Mouse (Mus musculus) liver, embryonic 14.5 days (tissue): ENCODE results near the gene Myo18b. TPM values are rescaled to one million over a fixed set of nuclear protein-coding genes. Genes with fewer than 3 reads are reported as not detected.

Experiments used
- ATAC-seq: fragments of 200-750 bp; cut with Nextera tagmentation; 2 replicates; pipeline ENCODE4 v1.8.0; 2017; ENCODE audit warnings: moderate number of reproducible peaks, mild to moderate bottlenecking, moderate library complexity; ENCODE audit not compliant: insufficient read depth
- DNase-seq, 3 experiments: peaks; one replicate each; pipeline ENCODE4 v3.0.0-alpha.2; 2012 to 2013; ENCODE audit warnings: low read depth in 3 of 3, low spot score in 3 of 3
- H3K27ac ChIP-seq: fragments of 300-500 bp; sonication (generic); 2 replicates; pipeline ENCODE4 v1.5.1; 2014; ENCODE audit warnings: moderate library complexity, mild to moderate bottlenecking, control low read depth, inconsistent platforms
- H3K27me3 ChIP-seq: fragments of 300-500 bp; sonication (generic); 2 replicates; pipeline ENCODE4 v1.6.1; 2014; ENCODE audit warnings: mild to moderate bottlenecking, low read length, moderate library complexity; ENCODE audit not compliant: control insufficient read depth, insufficient read depth
- H3K36me3 ChIP-seq: fragments of 300-500 bp; sonication (generic); replicated peaks from 2 replicates; pipeline ENCODE4 v1.6.1; 2014; ENCODE audit warnings: low read depth; ENCODE audit not compliant: control insufficient read depth, insufficient read depth
- H3K4me1 ChIP-seq, 2 experiments: fragments of 200-500 bp in 1 of 2; fragments of 300-500 bp in 1 of 2; sonication (generic) in 1 of 2; replicated peaks; 2 replicates each; pipeline ENCODE4 v1.6.1; 2012 to 2014; ENCODE audit warnings: antibody characterized with exemption in 1 of 2, inconsistent platforms in 1 of 2, low read length in 1 of 2; ENCODE audit not compliant: control insufficient read depth in 2 of 2, insufficient read depth in 2 of 2
- H3K4me2 ChIP-seq: fragments of 300-500 bp; sonication (generic); 2 replicates; pipeline ENCODE4 v1.6.1; 2014; ENCODE audit warnings: low read depth, mild to moderate bottlenecking, control low read depth, moderate library complexity
- H3K4me3 ChIP-seq, 2 experiments: fragments of 200-500 bp in 1 of 2; fragments of 300-500 bp in 1 of 2; sonication (generic) in 1 of 2; 2 replicates each; pipeline ENCODE4 v1.5.1; 2012 to 2014; ENCODE audit warnings: low read depth in 2 of 2, low read length in 2 of 2, mild to moderate bottlenecking in 2 of 2, control low read depth in 1 of 2, inconsistent platforms in 1 of 2, moderate library complexity in 1 of 2; ENCODE audit not compliant: insufficient read depth in 1 of 2
- H3K9ac ChIP-seq: fragments of 300-500 bp; sonication (generic); replicated peaks from 2 replicates; pipeline ENCODE4 v1.6.1; 2014; ENCODE audit warnings: mild to moderate bottlenecking, control low read depth, moderate library complexity
- H3K9me3 ChIP-seq: fragments of 300-500 bp; sonication (generic); 2 replicates; pipeline ENCODE4 v1.6.1; 2016; ENCODE audit warnings: low read length, mixed read lengths; ENCODE audit not compliant: control insufficient read depth
- CTCF ChIP-seq: IDR thresholded peaks from 2 replicates; pipeline ENCODE4 v1.5.1; 2016; ENCODE audit warnings: antibody characterized with exemption, low read depth, control low read depth
- EP300 ChIP-seq: IDR thresholded peaks from 2 replicates; pipeline ENCODE4 v1.6.1; 2016; ENCODE audit warnings: antibody characterized with exemption, low read depth
- WGBS: fragments of 180-500 bp; shearing (Covaris S2); extraction: QIAGEN DNeasy Blood & Tissue Kit; methylation state at CpG from one replicate; pipeline ENCODE4 v1.1.7; 2014; ENCODE audit not compliant: insufficient replicate concordance; 5-methylcytosine and 5-hydroxymethylcytosine counted together
- polyA plus RNA-seq, 2 experiments: library from polyadenylated mRNA; depleted of rRNA in 1 of 2; stranded (reverse) in 1 of 2; unstranded in 1 of 2; fragments of >200 nt; fragmentation: Nextera tagmentation in 1 of 2; extraction: Ambion mirVana in 1 of 2; gene quantifications; 2 replicates each; pipeline versions ENCODE4 v1.2.1 to v1.2.3; 2012 to 2014

Gene Myo18b
- polyA plus RNA-seq, 2 experiments: 0.02 TPM; not detected in 1

DNA sequence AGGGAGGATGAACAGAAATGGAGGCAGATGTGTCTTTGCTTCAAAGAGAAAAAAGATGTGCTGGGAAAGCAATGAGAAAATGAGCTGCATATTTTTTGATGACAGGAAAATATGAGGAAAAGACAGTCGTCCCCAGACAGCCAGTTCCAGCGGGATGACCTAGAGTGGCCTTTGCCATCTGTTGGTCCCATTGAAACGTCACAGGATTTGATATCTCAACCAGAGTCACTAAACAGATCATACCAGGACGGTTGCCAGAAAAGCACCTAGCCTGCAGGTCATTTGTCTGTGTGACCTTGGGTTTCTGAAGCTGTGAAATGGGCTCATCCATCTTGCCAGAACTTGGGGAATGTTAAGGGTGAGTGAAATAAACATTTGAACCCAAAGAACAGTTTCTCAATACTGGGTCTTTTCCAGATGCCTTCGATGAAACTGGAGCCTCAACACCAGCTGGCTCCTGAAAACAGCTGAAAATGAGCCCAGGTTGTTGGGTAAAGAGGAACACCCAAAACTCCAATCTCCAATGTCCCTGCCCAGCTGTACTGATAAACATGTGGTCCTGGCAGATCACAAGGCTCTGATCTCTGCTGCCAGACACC lies 2.6 kb downstream of the Myo18b start:
- Histone ChIP-seq H3K4me2 (no peak overlapping the region), H3K9ac (no peak overlapping the region), H3K36me3 (no peaks in the 10 kb centered on the region), H3K27me3 (no peaks in the 10 kb centered on the region), H3K27ac (no peak overlapping the region), H3K4me1 (no peaks in the 10 kb centered on the region), H3K9me3 (no peaks in the 10 kb centered on the region), H3K4me3 (no peak overlapping the region)
- 54% methylated on average over 5 of the region's 5 CpGs for WGBS
- DNase-seq (no peak), ATAC-seq (no peak)
- TF ChIP-seq CTCF (no peak), EP300 (no peak)

DNA sequence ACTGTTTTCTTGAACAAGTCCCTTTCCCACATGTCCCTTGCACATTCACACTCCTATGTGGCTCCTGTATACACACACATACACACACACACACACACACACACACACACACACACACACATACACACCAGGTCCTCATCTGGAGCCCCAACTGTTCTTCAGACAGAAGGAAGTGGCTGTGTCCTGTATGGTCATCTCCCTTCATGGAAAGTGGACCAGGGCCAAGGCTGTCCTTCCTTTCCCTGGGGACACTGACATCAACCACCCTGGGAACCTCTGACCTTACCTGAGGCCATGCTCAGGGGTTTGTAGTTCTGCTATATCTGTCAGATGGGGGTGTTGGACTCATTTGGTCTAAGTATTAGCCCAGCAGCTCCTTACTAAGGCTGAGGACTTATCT lies 3.8 kb downstream of the Myo18b start:
- no peak overlapping the region for H3K27ac ChIP-seq
- no peaks in the 10 kb centered on the region for H3K36me3 ChIP-seq
- no peak for TF ChIP-seq EP300
- no peak for TF ChIP-seq CTCF

DNA sequence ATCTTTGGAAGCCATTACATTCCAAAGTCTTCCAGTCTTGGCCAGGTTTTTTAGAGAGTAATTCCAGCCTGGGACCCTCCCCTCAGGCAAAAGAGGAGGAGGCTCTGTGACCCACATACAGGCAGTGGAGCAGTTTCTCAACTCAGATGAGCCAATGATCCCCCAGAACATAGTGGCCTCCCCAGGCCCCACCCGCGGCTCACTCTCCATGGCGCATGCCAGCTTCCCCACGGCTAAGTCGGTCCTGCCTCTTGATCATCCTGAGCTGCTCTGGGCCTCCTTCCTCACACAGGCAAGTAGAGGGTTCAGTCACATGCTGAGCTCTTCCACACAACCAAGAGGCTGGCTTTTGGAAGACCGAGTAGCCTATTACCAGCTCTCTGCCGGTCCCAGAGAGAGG lies 7.5 kb downstream of the Myo18b start:
- no peak for TF ChIP-seq EP300
- no peak for TF ChIP-seq CTCF
- Histone ChIP-seq H3K36me3 (no peaks in the 10 kb centered on the region), H3K4me3 (no peak overlapping the region), H3K27ac (no peak overlapping the region), H3K4me2 (no peak overlapping the region), H3K9ac (no peak overlapping the region), H3K4me1 (no peaks in the 10 kb centered on the region), H3K27me3 (no peaks in the 10 kb centered on the region), H3K9me3 (no peaks in the 10 kb centered on the region)
- DNase-seq (no peak), ATAC-seq (no peak)
- WGBS: 56% methylated on average over 7 of the region's 7 CpGs

More for the DNA sequence above, 3.8 kb downstream of the Myo18b start:
- no peak overlapping the region for H3K4me2 ChIP-seq
- DNase-seq: no peak
- H3K9ac ChIP-seq: no peak overlapping the region
- H3K27me3 ChIP-seq: no peaks in the 10 kb centered on the region
- H3K4me1 ChIP-seq: no peaks in the 10 kb centered on the region
- H3K9me3 ChIP-seq: no peaks in the 10 kb centered on the region
- ATAC-seq: no peak
- no peak overlapping the region for H3K4me3 ChIP-seq

DNA sequence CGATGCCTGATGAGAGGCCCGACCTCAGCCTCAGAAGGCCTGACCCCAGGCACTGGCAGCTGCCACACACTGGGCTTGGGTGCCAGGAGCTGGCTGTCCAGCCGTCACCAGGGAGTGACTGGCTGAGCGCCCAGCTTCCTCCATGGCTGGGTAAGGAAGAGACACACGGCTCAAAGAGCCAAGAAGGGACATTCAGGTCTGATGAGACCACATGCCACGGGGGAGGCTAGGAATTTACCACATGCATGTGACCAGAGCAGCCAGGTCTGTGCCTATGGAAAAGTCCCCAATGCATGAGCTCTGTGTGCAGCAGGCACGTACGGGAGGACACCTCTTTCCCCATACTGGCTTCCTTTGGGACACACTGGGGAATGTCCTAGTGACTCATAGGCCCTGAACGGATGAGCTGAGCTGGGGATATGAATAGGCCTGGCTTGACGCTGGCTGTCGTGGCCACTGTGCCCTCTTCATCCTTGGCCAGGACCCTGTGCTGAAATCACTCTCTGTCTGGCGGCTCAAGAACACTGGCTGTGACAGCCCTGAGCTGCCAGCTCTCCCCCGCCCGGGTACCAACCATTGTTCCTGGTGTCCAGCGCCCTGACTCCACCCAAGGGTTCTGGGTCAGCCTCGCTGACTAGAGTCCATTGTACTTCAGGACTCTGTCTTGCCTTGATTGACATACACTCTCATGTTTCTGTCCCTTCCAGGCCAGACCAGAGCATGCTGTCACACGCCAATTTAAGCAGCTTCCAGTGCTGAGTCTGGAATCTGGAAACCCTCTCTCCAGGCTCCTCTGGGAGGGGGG lies 9.3 kb downstream of the Myo18b start:
- DNase-seq (no peak), ATAC-seq (no peak)
- no peaks in the 10 kb centered on the region for H3K4me1 ChIP-seq
- no peak for TF ChIP-seq CTCF
- H3K27ac ChIP-seq: no peak overlapping the region
- H3K9ac ChIP-seq: no peak overlapping the region
- no peaks in the 10 kb centered on the region for H3K27me3 ChIP-seq
- no peaks in the 10 kb centered on the region for H3K36me3 ChIP-seq
- WGBS: 59% methylated on average over 17 of the region's 17 CpGs
- no peak overlapping the region for H3K4me3 ChIP-seq
- no peaks in the 10 kb centered on the region for H3K9me3 ChIP-seq
- no peak overlapping the region for H3K4me2 ChIP-seq

DNA sequence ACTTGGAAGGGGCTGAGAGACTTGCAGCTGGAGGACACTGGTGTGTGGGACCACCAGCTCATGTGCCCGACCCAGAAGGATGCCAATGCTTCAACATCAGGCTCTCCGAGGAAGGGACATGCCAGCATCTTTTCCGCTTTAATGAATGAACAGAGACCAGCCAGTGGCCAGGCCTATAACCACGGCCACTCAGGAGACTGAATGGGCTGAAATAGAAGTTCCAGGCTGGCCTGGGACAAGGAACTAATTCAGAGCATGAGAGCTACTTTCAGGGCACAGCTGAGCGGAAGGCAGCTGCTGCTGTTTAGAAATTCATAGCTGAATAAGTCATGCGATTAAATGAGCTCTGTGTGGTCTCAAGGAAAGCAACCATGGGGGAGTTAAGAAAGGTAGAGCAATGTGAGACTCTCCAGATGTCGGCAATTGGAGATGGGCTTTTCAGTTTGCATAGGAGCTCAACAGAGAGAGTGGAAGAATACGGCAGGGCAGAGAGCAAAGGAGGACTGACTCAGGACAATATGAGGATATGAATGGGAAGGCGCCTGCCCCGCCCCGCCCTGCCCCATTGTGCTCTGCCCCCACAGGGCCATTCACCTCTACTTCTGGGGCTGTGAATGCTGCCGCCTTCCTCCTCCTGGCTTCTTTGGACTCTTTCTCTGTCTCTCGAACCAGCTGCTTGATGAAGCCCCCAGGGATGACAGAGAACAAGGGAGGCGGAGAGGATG lies 18.6 kb downstream of the Myo18b start:
- no peak overlapping the region for H3K9ac ChIP-seq
- H3K27me3 ChIP-seq: no peaks in the 10 kb centered on the region
- H3K9me3 ChIP-seq: no peaks in the 10 kb centered on the region
- no peaks in the 10 kb centered on the region for H3K36me3 ChIP-seq
- H3K27ac ChIP-seq: no peak overlapping the region
- no peak overlapping the region for H3K4me2 ChIP-seq
- H3K4me1 ChIP-seq: no peaks in the 10 kb centered on the region
- no peak for DNase-seq
- ATAC-seq: no peak
- TF ChIP-seq CTCF (no peak), EP300 (no peak)
- WGBS: 50% methylated on average over 14 of the region's 14 CpGs
- H3K4me3 ChIP-seq: no peak overlapping the region
